Mouse (Mus musculus) heart, embryonic 11.5 days (tissue): ENCODE data around the gene Cbarp. TPM values are rescaled to one million over a fixed set of nuclear protein-coding genes. Genes with fewer than 3 reads are reported as not detected.

Experiments used
- ATAC-seq: fragments of 200-750 bp; cut with Nextera tagmentation; replicated peaks from 2 replicates; pipeline ENCODE4 v1.8.0; 2017; ENCODE audit warnings: moderate library complexity; ENCODE audit not compliant: insufficient number of reproducible peaks, low FRiP score, low TSS enrichment
- H3K27ac ChIP-seq: fragments of 300-500 bp; sonication (generic); 2 replicates; pipeline ENCODE4 v1.5.1; 2014; ENCODE audit warnings: mild to moderate bottlenecking, low read depth, low read length
- H3K27me3 ChIP-seq: fragments of 300-500 bp; sonication (generic); 2 replicates; pipeline ENCODE4 v1.6.1; 2014; ENCODE audit warnings: mild to moderate bottlenecking, low read length, mixed read lengths; ENCODE audit not compliant: control insufficient read depth, insufficient read depth
- H3K36me3 ChIP-seq: fragments of 300-500 bp; sonication (generic); 2 replicates; pipeline ENCODE4 v1.6.1; 2014; ENCODE audit warnings: mild to moderate bottlenecking, low read length, moderate library complexity, mixed read lengths; ENCODE audit not compliant: control insufficient read depth, insufficient read depth
- H3K4me1 ChIP-seq: fragments of 300-500 bp; sonication (generic); 2 replicates; pipeline ENCODE4 v1.6.1; 2014; ENCODE audit warnings: low read length; ENCODE audit not compliant: control insufficient read depth, insufficient read depth
- H3K4me2 ChIP-seq: fragments of 300-500 bp; sonication (generic); 2 replicates; pipeline ENCODE4 v1.6.1; 2014; ENCODE audit warnings: mild to moderate bottlenecking, moderate library complexity
- H3K4me3 ChIP-seq: fragments of 300-500 bp; sonication (generic); 2 replicates; pipeline ENCODE4 v1.5.1; 2014; ENCODE audit warnings: low read depth, low read length
- H3K9ac ChIP-seq: fragments of 300-500 bp; sonication (generic); 2 replicates; pipeline ENCODE4 v1.6.1; 2014; ENCODE audit warnings: mild to moderate bottlenecking, low read depth, low read length, moderate library complexity
- H3K9me3 ChIP-seq: fragments of 300-500 bp; sonication (generic); replicated peaks from 2 replicates; pipeline ENCODE4 v1.6.1; 2016; ENCODE audit warnings: low read length; ENCODE audit not compliant: control insufficient read depth
- WGBS: fragments of 180-500 bp; shearing (Covaris S2); extraction: QIAGEN DNeasy Blood & Tissue Kit; methylation state at CpG from one replicate; pipeline ENCODE4 v1.1.7; 2014; ENCODE audit not compliant: insufficient replicate concordance; 5-methylcytosine and 5-hydroxymethylcytosine counted together
- polyA plus RNA-seq: library from polyadenylated mRNA; unstranded; fragments of >200 nt; fragmentation: Nextera tagmentation; extraction: Ambion mirVana; gene quantifications from 2 replicates; pipeline ENCODE4 v1.2.1, GENCODE M21; 2014

The Cbarp gene
- polyA plus RNA-seq, 1 experiment from 2014 or later = 2.7 TPM

- ATAC-seq = no peak
Observed at GRCm38 (mm10) chr10:80161522-80162242, 21.0 kb upstream of the Cbarp start.

GRCm38 (mm10) chr10:80160455-80161371, 20.1 kb upstream of the Cbarp start:
- under 1% methylated on average over 33 of the region's 33 CpGs for WGBS
- Histone ChIP-seq H3K27me3 (no peaks in the 10 kb centered on the region), H3K27ac (peak overlapping the region; percentile 99), H3K4me1 (peaks cover 91% of the 10 kb centered on the region), H3K36me3 (peaks cover 14% of the 10 kb centered on the region), H3K9me3 (no peaks in the 10 kb centered on the region), H3K4me2 (peak overlapping the region; percentile 90), H3K9ac (peak overlapping the region; percentile 65), H3K4me3 (peak overlapping the region; percentile 44)
- ATAC-seq = peak; percentile 1; the same call in 1 of the 2 replicates

More at GRCm38 (mm10) chr10:80161522-80162242, 21.0 kb upstream of the Cbarp start:
- Histone ChIP-seq H3K27ac (peak overlapping the region; percentile 99), H3K9ac (peak overlapping the region; percentile 65), H3K4me3 (peak overlapping the region; percentile 44), H3K4me1 (peaks cover 89% of the 10 kb centered on the region), H3K36me3 (peaks cover 5% of the 10 kb centered on the region), H3K27me3 (no peaks in the 10 kb centered on the region), H3K4me2 (peak overlapping the region; percentile 90), H3K9me3 (no peaks in the 10 kb centered on the region)
- WGBS = 7% methylated on average over 7 of the region's 7 CpGs

GRCm38 (mm10) chr10:80159561-80160454, 19.2 kb upstream of the Cbarp start:
- ATAC-seq = peak; percentile 69
- Histone ChIP-seq H3K4me3 (peak overlapping the region; percentile 44), H3K27me3 (no peaks in the 10 kb centered on the region), H3K36me3 (peaks cover 23% of the 10 kb centered on the region), H3K4me2 (peak overlapping the region; percentile 90), H3K4me1 (peaks cover 91% of the 10 kb centered on the region), H3K27ac (peak overlapping the region; percentile 99), H3K9me3 (no peaks in the 10 kb centered on the region), H3K9ac (peak overlapping the region; percentile 67)
- under 1% methylated on average over 55 of the region's 55 CpGs for WGBS

DNA sequence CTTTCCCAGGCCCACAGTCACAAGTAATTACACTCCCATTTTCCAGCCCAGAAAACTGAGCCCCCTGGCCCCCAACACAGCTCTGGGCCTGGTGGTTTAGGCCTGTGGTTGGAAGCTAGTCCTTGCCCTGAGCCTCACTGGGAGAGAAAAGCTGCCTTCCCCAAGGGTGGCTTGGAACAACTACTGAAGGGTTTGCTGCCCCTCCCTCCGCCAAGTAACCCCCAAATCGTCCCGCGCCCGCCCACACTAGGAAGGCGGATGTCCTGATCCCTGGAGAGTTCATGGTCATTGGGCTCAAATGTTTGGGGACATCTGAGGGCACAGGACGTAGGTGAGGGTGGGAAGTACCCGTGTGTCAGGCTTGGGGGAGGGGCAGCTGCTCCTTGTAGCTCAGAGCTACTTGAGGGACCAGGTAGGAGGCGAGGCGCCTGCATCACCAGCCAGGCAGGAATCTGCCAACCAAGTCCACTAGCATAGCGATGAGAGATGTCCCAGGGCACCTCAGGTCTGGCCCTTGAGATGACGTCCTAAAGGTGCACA, 18.5 kb upstream of the Cbarp start:
- Histone ChIP-seq H3K36me3 (peaks cover 30% of the 10 kb centered on the region), H3K27ac (peak overlapping the region; percentile 99), H3K27me3 (no peaks in the 10 kb centered on the region), H3K4me1 (peaks cover 91% of the 10 kb centered on the region), H3K9ac (peak overlapping the region; percentile 67), H3K9me3 (no peaks in the 10 kb centered on the region), H3K4me2 (peak overlapping the region; percentile 90), H3K4me3 (peak overlapping the region; percentile 44)
- WGBS = 6% methylated on average over 12 of the region's 12 CpGs
- ATAC-seq = peak; percentile 5; the same call in 1 of the 2 replicates

GRCm38 (mm10) chr10:80158307-80158986, 17.8 kb upstream of the Cbarp start:
- WGBS = 13% methylated on average over 18 of the region's 18 CpGs
- H3K9ac ChIP-seq = peak overlapping the region; percentile 67
- no peak for ATAC-seq

GRCm38 (mm10) chr10:80157141-80157929, 16.7 kb upstream of the Cbarp start:
- H3K27me3 ChIP-seq = no peaks in the 10 kb centered on the region
- no peak overlapping the region for H3K4me3 ChIP-seq
- H3K9me3 ChIP-seq = no peaks in the 10 kb centered on the region
- no peak overlapping the region for H3K4me2 ChIP-seq
- H3K4me1 ChIP-seq = peaks cover 93% of the 10 kb centered on the region
- 57% methylated on average over 15 of the region's 15 CpGs for WGBS
- peak overlapping the region; percentile 32 for H3K27ac ChIP-seq
- no peak overlapping the region for H3K9ac ChIP-seq
- H3K36me3 ChIP-seq = peaks cover 44% of the 10 kb centered on the region
- no peak for ATAC-seq

More at GRCm38 (mm10) chr10:80158307-80158986, 17.8 kb upstream of the Cbarp start:
- H3K27ac ChIP-seq = peak overlapping the region; percentile 99
- peak overlapping the region; percentile 5; the same call in 1 of the 2 replicates for H3K4me3 ChIP-seq
- peaks cover 92% of the 10 kb centered on the region for H3K4me1 ChIP-seq
- peak overlapping the region; percentile 90 for H3K4me2 ChIP-seq
- peaks cover 37% of the 10 kb centered on the region for H3K36me3 ChIP-seq
- no peaks in the 10 kb centered on the region for H3K9me3 ChIP-seq
- H3K27me3 ChIP-seq = no peaks in the 10 kb centered on the region

- no peak overlapping the region for H3K9ac ChIP-seq
- H3K4me3 ChIP-seq = no peak overlapping the region
- WGBS = 58% methylated on average over 7 of the region's 7 CpGs
Observed at GRCm38 (mm10) chr10:80156752-80157053, 16.1 kb upstream of the Cbarp start.

More at GRCm38 (mm10) chr10:80156752-80157053, 16.1 kb upstream of the Cbarp start:
- H3K27ac ChIP-seq = peak overlapping the region; percentile 57
- H3K36me3 ChIP-seq = peaks cover 45% of the 10 kb centered on the region
- no peak for ATAC-seq
- no peak overlapping the region for H3K4me2 ChIP-seq
- H3K4me1 ChIP-seq = peaks cover 89% of the 10 kb centered on the region
- no peaks in the 10 kb centered on the region for H3K27me3 ChIP-seq
- no peaks in the 10 kb centered on the region for H3K9me3 ChIP-seq
